Mouse (Mus musculus): ENCODE data around the gene Krt6b. TPM values are rescaled to one million over a fixed set of nuclear protein-coding genes. Genes with fewer than 3 reads are reported as not detected.
"Not testable (repeated sequence)": the region's sequence is repeated elsewhere in the genome, so short reads cannot be mapped to it uniquely, and the experiment has no call there.

Krt6b gene
- total and polyA plus RNA-seq, 2 experiments from 2014 or later = not detected

DNA sequence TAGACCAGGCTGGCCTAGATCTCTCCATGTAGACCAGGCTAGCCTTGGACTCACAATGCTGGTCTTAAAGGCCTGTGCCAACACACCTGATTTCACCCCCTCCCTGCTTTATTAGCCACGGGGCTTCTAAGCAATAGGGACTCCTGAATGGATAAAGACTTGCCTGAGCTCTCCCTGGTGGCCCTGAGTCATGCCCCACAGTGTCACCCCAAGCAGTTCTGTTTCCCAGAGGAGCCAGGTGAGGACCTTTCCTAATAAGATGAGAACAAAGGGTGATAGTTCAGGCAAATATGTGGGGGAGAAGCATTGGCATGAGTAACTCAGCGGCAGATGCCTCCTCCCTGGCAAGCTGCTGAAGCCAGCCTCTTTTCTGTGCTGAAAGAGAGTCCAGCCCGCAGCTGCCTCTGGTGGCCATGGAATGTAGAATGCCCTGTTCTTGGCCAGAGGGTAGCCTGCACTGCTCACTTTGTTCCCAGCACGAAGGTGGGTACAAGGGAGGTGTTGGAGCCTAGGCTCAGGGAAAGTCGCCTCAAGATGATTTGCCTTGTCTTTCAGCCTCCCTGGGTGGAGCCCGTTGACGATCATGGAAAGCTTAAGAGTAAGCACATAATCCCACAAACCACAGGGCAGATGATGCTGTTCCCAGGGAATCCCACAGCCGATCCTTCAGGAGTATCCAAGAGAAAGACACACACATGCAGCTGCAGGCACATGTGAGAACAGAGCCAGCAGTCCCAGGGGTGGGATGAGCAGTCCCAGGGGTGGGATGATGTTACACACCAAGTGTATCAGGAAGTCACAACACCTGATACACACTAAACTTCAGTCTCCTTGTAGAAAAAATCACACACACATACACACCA, 17.5 kb upstream of the Krt6b start:
- Histone ChIP-seq H3K9ac (replicated peaks; ENCODE audit: low read length, poor library complexity, severe bottlenecking) (no peak overlapping the region), H3K9me3 (ENCODE audit: low read length) (no peaks in the 10 kb centered on the region), H3K4me1 (ENCODE audit: insufficient read depth, low read length) (no peaks in the 10 kb centered on the region), H3K4me2 (ENCODE audit: low read depth, low read length, poor library complexity, severe bottlenecking) (no peak overlapping the region), H3K27ac (ENCODE audit: low read depth, low read length) (no peak overlapping the region), H3K4me3 (ENCODE audit: low read depth, low read length) (no peak overlapping the region), H3K36me3 (ENCODE audit: insufficient read depth, low read length) (no peaks in the 10 kb centered on the region), H3K27me3 (ENCODE audit: insufficient read depth, low read length) (no peaks in the 10 kb centered on the region)
- TF ChIP-seq CTCF (IDR thresholded peaks at IDR 0.05) = no peak
- DNase-seq (ENCODE audit: low spot score) = no peak
- 63% methylated on average over 8 of the region's 8 CpGs for WGBS
- no peak for ATAC-seq (ENCODE audit: low FRiP score)

DNA sequence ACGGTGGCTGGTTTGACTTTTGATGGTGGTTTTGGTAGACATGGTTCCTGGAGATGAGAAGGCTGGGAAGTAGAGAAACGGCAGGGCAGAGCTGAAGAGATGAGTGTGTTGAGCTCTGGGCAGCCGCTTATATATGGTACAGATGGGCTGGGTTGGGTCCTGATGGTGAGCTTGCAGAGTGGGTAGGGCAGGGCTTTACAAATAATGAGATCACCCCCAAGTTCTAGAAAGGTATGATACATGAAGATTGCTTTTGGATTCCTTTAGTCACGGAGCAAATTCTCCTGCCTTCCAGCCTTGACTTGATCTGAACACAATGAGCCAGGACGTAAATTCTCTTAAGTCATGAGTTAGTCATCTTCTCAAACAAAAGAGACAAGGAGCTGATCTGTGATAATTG, 14.1 kb upstream of the Krt6b start, which contains the start of gene Krt6a:
TSS of gene Krt6a (minus strand) at position 101 of the 400 bp plus-strand sequence.
- Histone ChIP-seq H3K4me3 (ENCODE audit: low read depth, low read length) (no peak within 1 kb of the TSS), H3K9me3 (ENCODE audit: low read length) (no peaks in the 10 kb centered on the region), H3K4me2 (ENCODE audit: low read depth, low read length, poor library complexity, severe bottlenecking) (no peak within 1 kb of the TSS), H3K36me3 (ENCODE audit: insufficient read depth, low read length) (no peaks in the 10 kb centered on the region), H3K27ac (ENCODE audit: low read depth, low read length) (no peak within 1 kb of the TSS), H3K27me3 (ENCODE audit: insufficient read depth, low read length) (no peaks in the 10 kb centered on the region), H3K4me1 (ENCODE audit: insufficient read depth, low read length) (no peaks in the 10 kb centered on the region), H3K9ac (replicated peaks; ENCODE audit: low read length, poor library complexity, severe bottlenecking) (no peak within 1 kb of the TSS)
- TF ChIP-seq CTCF (IDR thresholded peaks at IDR 0.05) = no peak
- DNase-seq (ENCODE audit: low spot score) (no peak), ATAC-seq (ENCODE audit: low FRiP score) (no peak)
- 87% methylated on average over 5 of the region's 5 CpGs for WGBS

DNA sequence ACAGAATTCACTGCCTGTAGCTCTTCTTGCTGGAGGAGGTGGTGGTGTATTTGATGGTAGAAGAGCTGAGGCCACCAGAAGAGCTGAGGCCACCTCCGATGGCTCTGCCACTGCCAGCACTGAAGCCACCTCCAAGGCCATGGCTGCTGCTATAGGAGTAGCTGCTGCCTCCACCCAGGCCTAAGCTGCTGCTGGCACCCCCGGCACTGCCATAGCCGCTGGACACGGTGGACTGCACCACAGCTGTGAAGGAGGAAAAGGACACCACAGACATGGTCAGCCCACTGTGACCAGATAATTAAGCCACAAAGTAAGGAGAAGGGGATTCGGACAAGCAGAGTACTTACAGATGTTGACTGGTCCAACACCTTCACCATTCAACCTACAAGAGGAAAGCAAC, 10.4 kb upstream of the Krt6b start:
- not testable (repeated sequence) for H3K27ac ChIP-seq (ENCODE audit: low read depth, low read length); DNase-seq (ENCODE audit: low spot score)
- 89% methylated on average over 5 of the region's 5 CpGs for WGBS

DNA sequence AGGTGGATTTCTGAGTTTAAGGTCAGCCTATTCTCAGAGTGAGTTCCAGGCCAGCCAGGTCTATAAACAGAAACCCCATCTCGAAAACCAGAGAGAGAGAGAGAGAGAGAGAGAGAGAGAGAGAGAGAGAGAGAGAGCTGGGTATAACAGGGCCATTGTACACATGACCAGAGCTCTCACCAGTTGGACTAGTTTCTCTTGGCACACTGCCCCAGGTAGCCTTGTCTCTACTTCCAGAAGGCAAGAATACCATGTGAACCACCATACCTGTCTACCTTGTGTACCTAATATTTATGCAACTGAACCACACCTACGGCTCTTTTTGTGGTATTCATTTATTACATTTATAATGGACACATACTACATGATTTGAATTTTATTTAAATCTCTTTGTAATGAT, 8.1 kb upstream of the Krt6b start:
- no peaks in the 10 kb centered on the region for H3K9me3 ChIP-seq (ENCODE audit: low read length)
- H3K27ac ChIP-seq (ENCODE audit: low read depth, low read length) = no peak overlapping the region
- no peak for ATAC-seq (ENCODE audit: low FRiP score)
- no peak for TF ChIP-seq CTCF (IDR thresholded peaks at IDR 0.05)
- no peak for DNase-seq (ENCODE audit: low spot score)
- 71% methylated on average over 2 of the region's 2 CpGs for WGBS
- H3K4me3 ChIP-seq (ENCODE audit: low read depth, low read length) = no peak overlapping the region
- H3K9ac ChIP-seq (replicated peaks; ENCODE audit: low read length, poor library complexity, severe bottlenecking) = no peak overlapping the region
- no peaks in the 10 kb centered on the region for H3K4me1 ChIP-seq (ENCODE audit: insufficient read depth, low read length)
- H3K4me2 ChIP-seq (ENCODE audit: low read depth, low read length, poor library complexity, severe bottlenecking) = no peak overlapping the region
- H3K36me3 ChIP-seq (ENCODE audit: insufficient read depth, low read length) = no peaks in the 10 kb centered on the region
- no peaks in the 10 kb centered on the region for H3K27me3 ChIP-seq (ENCODE audit: insufficient read depth, low read length)

More for the DNA sequence above, 10.4 kb upstream of the Krt6b start:
- ATAC-seq (ENCODE audit: low FRiP score); H3K9me3 ChIP-seq (ENCODE audit: low read length); H3K36me3 ChIP-seq (ENCODE audit: insufficient read depth, low read length); H3K27me3 ChIP-seq (ENCODE audit: insufficient read depth, low read length); H3K9ac ChIP-seq (replicated peaks; ENCODE audit: low read length, poor library complexity, severe bottlenecking); H3K4me2 ChIP-seq (ENCODE audit: low read depth, low read length, poor library complexity, severe bottlenecking); H3K4me3 ChIP-seq (ENCODE audit: low read depth, low read length); H3K4me1 ChIP-seq (ENCODE audit: insufficient read depth, low read length): not testable (repeated sequence)

DNA sequence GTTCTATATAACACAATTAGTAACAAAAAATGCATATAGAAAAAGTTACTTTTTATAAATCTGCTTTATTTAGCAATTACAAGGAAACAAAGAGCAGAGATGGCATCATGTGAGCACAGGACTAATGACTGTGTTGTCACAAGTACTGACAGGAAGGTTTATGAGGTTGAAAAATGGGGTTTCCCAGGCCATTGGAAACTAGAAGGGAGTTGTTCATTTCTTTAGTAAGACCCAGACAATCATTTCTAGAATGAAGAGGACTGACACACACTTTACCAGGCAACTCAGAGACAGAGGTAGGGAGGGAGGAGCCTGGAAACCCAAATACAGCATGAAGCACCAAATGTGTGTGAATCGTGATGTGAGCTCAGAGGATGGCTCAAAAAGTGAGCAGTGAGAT, 4.1 kb downstream of the Krt6b start:
- no peaks in the 10 kb centered on the region for H3K4me1 ChIP-seq (ENCODE audit: insufficient read depth, low read length)
- H3K9me3 ChIP-seq (ENCODE audit: low read length) = no peaks in the 10 kb centered on the region
- no peak overlapping the region for H3K4me2 ChIP-seq (ENCODE audit: low read depth, low read length, poor library complexity, severe bottlenecking)
- TF ChIP-seq CTCF (IDR thresholded peaks at IDR 0.05) = no peak
- no peak overlapping the region for H3K9ac ChIP-seq (replicated peaks; ENCODE audit: low read length, poor library complexity, severe bottlenecking)
- no peak overlapping the region for H3K27ac ChIP-seq (ENCODE audit: low read depth, low read length)
- no peak for ATAC-seq (ENCODE audit: low FRiP score)
- H3K4me3 ChIP-seq (ENCODE audit: low read depth, low read length) = no peak overlapping the region
- no peaks in the 10 kb centered on the region for H3K27me3 ChIP-seq (ENCODE audit: insufficient read depth, low read length)
- no peak for DNase-seq (ENCODE audit: low spot score)
- no peaks in the 10 kb centered on the region for H3K36me3 ChIP-seq (ENCODE audit: insufficient read depth, low read length)
- 90% methylated on average over 1 of the region's 1 CpGs for WGBS

DNA sequence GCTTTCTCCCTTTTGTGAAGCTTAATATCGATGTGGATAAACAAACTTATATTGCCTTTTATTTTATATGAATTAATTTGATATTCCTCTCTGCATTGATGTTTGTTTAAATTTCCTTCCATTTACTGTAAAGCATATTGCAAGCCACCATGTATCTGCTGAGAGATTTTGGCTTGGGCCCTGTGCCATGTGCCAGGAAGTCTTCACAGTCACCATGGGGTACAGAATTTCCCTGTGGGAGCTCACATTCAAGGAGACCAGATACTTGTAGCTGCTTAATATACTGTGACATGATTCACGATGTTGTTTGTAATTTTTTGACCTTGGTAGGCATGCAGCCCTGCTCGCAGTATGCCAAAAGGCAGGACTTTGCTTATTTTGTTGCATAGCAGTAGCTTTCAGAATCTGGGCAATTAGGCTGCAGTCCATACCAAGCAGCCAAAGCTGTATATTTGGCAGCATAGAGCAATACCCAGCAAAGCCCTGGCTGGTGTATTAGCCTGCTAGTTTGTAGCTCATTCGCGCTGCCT, 27.3 kb downstream of the Krt6b start:
- DNase-seq (ENCODE audit: low spot score) (peak; percentile 49), ATAC-seq (ENCODE audit: low FRiP score) (no peak)
- no peaks in the 10 kb centered on the region for H3K4me1 ChIP-seq (ENCODE audit: insufficient read depth, low read length)
- no peak overlapping the region for H3K4me3 ChIP-seq (ENCODE audit: low read depth, low read length)
- H3K4me2 ChIP-seq (ENCODE audit: low read depth, low read length, poor library complexity, severe bottlenecking) = no peak overlapping the region
- H3K27me3 ChIP-seq (ENCODE audit: insufficient read depth, low read length) = no peaks in the 10 kb centered on the region
- no peak overlapping the region for H3K9ac ChIP-seq (replicated peaks; ENCODE audit: low read length, poor library complexity, severe bottlenecking)
- WGBS = 81% methylated on average over 5 of the region's 5 CpGs
- H3K36me3 ChIP-seq (ENCODE audit: insufficient read depth, low read length) = no peaks in the 10 kb centered on the region
- H3K9me3 ChIP-seq (ENCODE audit: low read length) = no peaks in the 10 kb centered on the region
- no peak overlapping the region for H3K27ac ChIP-seq (ENCODE audit: low read depth, low read length)
- no peak for TF ChIP-seq CTCF (IDR thresholded peaks at IDR 0.05)
